Mouse (Mus musculus) hindbrain, embryonic 10.5 days (tissue): ENCODE measurements around the gene Pik3c2b. TPM values are rescaled to one million over a fixed set of nuclear protein-coding genes. Genes with fewer than 3 reads are reported as not detected.

Experiments used
- DNase-seq: peaks from one replicate; pipeline ENCODE4 v3.0.0-alpha.2; 2017; ENCODE audit warnings: low spot score
- H3K27ac ChIP-seq: fragments of 300-500 bp; sonication (generic); 2 replicates; pipeline ENCODE4 v1.5.1; 2016; ENCODE audit warnings: mild to moderate bottlenecking, moderate library complexity
- H3K27me3 ChIP-seq: fragments of 300-500 bp; sonication (generic); 2 replicates; pipeline ENCODE4 v1.6.1; 2016; ENCODE audit warnings: mild to moderate bottlenecking; ENCODE audit not compliant: poor library complexity, insufficient read depth, severe bottlenecking
- H3K36me3 ChIP-seq: fragments of 300-500 bp; sonication (generic); 2 replicates; pipeline ENCODE4 v1.6.1; 2016; ENCODE audit warnings: mild to moderate bottlenecking, moderate library complexity
- H3K4me1 ChIP-seq: fragments of 300-500 bp; sonication (generic); replicated peaks from 2 replicates; pipeline ENCODE4 v1.6.1; 2016; ENCODE audit warnings: mild to moderate bottlenecking
- H3K4me3 ChIP-seq: fragments of 300-500 bp; sonication (generic); 2 replicates; pipeline ENCODE4 v1.5.1; 2016; ENCODE audit warnings: mild to moderate bottlenecking, moderate library complexity
- H3K9me3 ChIP-seq: fragments of 300-500 bp; sonication (generic); 2 replicates; pipeline ENCODE4 v1.6.1; 2016; ENCODE audit warnings: mild to moderate bottlenecking, moderate library complexity
- WGBS: fragments of 180-500 bp; shearing (Covaris S2); methylation state at CpG from one replicate; pipeline ENCODE4 v1.1.7; 2016; 5-methylcytosine and 5-hydroxymethylcytosine counted together
- polyA plus RNA-seq: library from polyadenylated mRNA; unstranded; fragments of >200 nt; fragmentation: Nextera tagmentation; extraction: Ambion mirVana; gene quantifications from 2 replicates; pipeline ENCODE4 v1.2.1, GENCODE M21; 2016

Gene Pik3c2b
- polyA plus RNA-seq, 1 experiment from 2014 or later, result 20.8 TPM

DNA sequence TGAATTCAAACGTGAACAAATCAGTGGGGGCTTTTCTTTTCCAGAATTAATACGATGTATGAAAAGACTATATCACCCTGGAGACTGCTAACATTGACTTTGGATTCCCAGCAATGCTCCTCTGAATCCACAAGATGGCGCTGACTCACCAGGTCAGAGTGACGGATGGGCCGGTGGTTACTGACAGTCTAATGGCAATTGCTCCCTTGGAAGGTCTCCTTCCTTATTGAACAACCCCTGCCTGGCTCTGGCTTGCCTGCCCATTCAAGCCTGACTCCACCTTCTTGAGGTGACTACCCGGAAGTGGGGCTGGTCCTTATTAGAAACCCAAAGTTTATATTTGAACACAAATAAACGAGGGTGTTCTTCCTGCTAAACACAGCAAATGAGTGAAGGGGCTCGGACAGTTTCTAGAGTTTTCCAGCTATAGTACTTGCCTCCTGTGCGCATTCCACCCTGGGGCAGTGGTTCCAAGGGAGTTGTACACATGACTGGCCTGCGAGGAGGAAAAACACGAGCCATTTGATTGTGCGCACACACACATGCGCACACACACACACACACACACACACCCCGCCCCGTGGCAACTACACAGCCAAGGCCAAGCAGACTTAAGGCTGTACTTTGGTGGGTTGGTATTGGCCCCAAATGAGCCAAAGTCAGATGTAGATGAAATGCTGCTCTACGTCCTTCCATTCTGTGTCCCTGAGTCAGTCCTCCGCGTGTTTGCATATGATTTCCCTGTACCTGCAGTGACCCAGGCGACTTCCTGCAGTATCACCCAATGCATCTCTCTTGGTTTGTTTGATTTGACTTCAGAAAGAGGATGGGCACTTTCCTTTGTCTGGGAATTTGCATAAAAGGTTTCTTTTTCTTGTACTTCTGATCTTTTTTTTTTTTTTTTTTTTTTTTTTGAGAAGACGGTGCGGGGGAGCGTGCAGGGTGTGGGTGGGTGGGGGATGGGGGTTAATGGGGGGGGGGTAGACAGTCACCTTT, 100.8 kb downstream of the Pik3c2b start:
- Histone ChIP-seq H3K4me3 (no peak overlapping the region), H3K27ac (no peak overlapping the region), H3K27me3 (no peaks in the 10 kb centered on the region), H3K36me3 (peaks cover 12% of the 10 kb centered on the region), H3K4me1 (no peaks in the 10 kb centered on the region; the same call in 1 of the 2 replicates), H3K9me3 (peaks cover 8% of the 10 kb centered on the region)
- peak; percentile 60 for DNase-seq
- WGBS, result 63% methylated on average over 22 of the region's 22 CpGs

GRCm38 (mm10) chr1:133147324-133147723, 101.9 kb downstream of the Pik3c2b start:
- Histone ChIP-seq H3K4me3 (no peak overlapping the region), H3K9me3 (peaks cover 8% of the 10 kb centered on the region), H3K27me3 (no peaks in the 10 kb centered on the region), H3K27ac (no peak overlapping the region), H3K4me1 (no peaks in the 10 kb centered on the region; the same call in 1 of the 2 replicates), H3K36me3 (peaks cover 6% of the 10 kb centered on the region)
- DNase-seq, result no peak
- WGBS, result 86% methylated on average over 5 of the region's 5 CpGs

DNA sequence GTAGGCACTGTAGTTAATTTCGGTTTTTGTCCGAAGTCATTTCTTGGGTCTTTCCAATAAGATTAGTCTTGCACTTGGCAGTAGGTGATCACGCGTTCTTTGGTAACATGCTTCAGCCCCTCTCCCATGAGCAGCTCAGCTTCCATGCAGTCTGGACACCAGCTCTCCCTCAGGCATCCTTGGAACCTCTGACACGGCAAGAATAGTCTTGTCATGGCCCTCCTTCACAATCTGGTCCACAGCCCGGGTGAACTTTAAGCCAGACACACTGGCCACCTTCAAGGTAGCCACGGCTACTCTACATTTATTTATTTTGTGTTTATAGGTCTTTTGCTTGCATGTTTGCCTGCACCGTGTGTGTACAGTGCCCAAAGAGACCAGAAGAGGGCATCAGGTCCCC, 102.7 kb downstream of the Pik3c2b start:
- Histone ChIP-seq H3K4me1 (no peaks in the 10 kb centered on the region; the same call in 1 of the 2 replicates), H3K9me3 (peaks cover 8% of the 10 kb centered on the region), H3K27me3 (no peaks in the 10 kb centered on the region), H3K27ac (no peak overlapping the region), H3K36me3 (no peaks in the 10 kb centered on the region), H3K4me3 (no peak overlapping the region)
- 92% methylated on average over 8 of the region's 8 CpGs for WGBS
- no peak for DNase-seq

- WGBS, result 91% methylated on average over 2 of the region's 2 CpGs
- peaks cover 8% of the 10 kb centered on the region for H3K9me3 ChIP-seq
- DNase-seq, result no peak
- H3K4me3 ChIP-seq, result no peak overlapping the region
- no peaks in the 10 kb centered on the region for H3K36me3 ChIP-seq
- no peaks in the 10 kb centered on the region for H3K27me3 ChIP-seq
- H3K27ac ChIP-seq, result no peak overlapping the region
- H3K4me1 ChIP-seq, result no peaks in the 10 kb centered on the region; the same call in 1 of the 2 replicates
Measured at GRCm38 (mm10) chr1:133150556-133150955, 105.1 kb downstream of the Pik3c2b start.

DNA sequence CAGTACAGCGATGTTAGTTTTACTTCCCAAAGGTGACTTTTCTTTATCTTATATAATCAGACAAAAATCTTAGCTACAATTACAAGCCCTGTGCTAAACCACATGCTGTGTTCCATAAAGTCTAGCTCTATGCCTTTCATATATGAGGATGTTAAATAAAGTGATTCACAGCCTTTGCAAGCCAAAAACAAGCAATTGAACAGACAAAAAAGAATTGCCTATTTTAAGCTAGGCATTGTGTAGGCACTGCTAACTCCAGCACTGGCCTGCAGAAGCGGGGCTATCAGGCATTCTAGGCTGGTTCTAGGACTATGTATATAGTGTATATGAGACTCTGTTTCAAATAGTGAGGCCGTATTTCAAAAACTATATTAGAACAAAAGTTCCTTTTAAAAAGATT, 106.7 kb downstream of the Pik3c2b start:
- no peak overlapping the region for H3K4me3 ChIP-seq
- no peak overlapping the region for H3K27ac ChIP-seq
- no peak for DNase-seq

GRCm38 (mm10) chr1:133155270-133155669, 109.8 kb downstream of the Pik3c2b start:
- 83% methylated on average over 6 of the region's 6 CpGs for WGBS
- Histone ChIP-seq H3K27me3 (peaks cover 28% of the 10 kb centered on the region), H3K9me3 (no peaks in the 10 kb centered on the region), H3K4me3 (no peak overlapping the region), H3K36me3 (no peaks in the 10 kb centered on the region), H3K27ac (no peak overlapping the region), H3K4me1 (no peaks in the 10 kb centered on the region)
- DNase-seq, result no peak

More for the DNA sequence above, 106.7 kb downstream of the Pik3c2b start:
- WGBS, result 93% methylated on average over 3 of the region's 3 CpGs
- Histone ChIP-seq H3K36me3 (no peaks in the 10 kb centered on the region), H3K9me3 (peaks cover 8% of the 10 kb centered on the region), H3K4me1 (no peaks in the 10 kb centered on the region), H3K27me3 (peaks cover 4% of the 10 kb centered on the region; the same call in 1 of the 2 replicates)

Other genes starting within 250 kb of the Pik3c2b start
- 7.3 and 10.4 TPM in 2 replicates for gene Lrrn2, start 165.4 kb upstream of the Pik3c2b start, polyA plus RNA-seq
- gene Mdm4, start 15.1 kb upstream of the Pik3c2b start, polyA plus RNA-seq, result 31.9 and 36.3 TPM in 2 replicates
- 46.2 and 54.6 TPM in 2 replicates for gene Ppp1r15b, start 85.5 kb downstream of the Pik3c2b start, polyA plus RNA-seq
- gene Plekha6, start 118.5 kb downstream of the Pik3c2b start, polyA plus RNA-seq, result 8.8 and 17.4 TPM in 2 replicates